Mouse (Mus musculus) ES-CJ7 (cell line): Measurements from ENCODE around the gene Rbpms2.

Source experiments
- DNase-seq: peaks from one replicate; pipeline ENCODE4 v3.0.0; 2011; ENCODE audit warnings: low read depth, low spot score

Rbpms2 gene

DNA sequence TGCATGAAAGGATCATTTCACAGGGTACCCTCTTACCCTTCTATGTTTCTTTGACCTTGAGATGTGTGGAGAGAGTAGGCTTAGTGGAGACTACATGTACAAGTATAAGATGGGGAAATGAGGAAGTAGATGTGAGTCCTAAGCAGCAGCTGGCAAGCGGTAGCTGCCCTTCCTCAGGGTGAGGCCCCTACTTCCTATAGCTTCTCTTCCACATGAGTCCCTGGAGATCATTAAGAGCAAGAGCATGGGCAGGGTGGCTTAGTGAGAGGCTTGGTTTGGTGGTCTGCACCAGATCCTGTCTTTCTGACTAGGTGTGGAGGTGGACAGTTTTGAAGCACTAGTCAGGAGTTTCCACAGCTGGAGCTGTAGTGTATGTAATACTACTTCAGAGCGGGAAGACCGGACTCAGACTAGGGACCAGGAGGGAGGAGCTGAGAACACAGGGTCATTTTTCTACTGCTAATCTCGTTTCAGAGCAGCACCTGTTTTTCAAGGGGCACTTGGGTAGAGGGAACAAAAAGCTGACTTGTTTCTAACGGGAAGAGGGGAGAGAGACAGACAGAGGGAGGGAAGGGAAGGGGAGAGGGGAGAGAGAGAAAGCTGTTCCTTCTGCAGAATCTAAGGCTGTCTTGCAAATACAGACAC is 63.6 kb downstream of the Rbpms2 start:
- DNase-seq = no peak

DNA sequence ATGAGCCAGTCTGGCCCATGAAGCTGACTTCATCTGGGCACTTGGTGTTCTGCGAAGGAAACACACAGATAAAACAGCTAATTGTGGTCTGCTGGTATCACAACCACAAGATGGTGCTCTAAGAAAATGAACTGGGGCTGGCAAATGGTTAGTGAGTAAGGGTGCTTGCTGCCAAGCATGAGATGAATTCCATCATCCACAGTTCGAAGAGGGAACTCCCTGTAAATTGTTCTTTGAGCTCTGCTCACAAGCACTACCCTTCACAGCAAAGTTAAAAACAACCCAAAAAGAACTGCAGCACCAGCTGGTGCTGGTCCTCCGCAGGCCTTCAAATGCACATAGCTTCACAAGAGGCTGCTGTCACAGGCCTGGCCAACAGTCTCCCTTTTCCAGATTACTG is 66.2 kb downstream of the Rbpms2 start:
- DNase-seq = no peak

DNA sequence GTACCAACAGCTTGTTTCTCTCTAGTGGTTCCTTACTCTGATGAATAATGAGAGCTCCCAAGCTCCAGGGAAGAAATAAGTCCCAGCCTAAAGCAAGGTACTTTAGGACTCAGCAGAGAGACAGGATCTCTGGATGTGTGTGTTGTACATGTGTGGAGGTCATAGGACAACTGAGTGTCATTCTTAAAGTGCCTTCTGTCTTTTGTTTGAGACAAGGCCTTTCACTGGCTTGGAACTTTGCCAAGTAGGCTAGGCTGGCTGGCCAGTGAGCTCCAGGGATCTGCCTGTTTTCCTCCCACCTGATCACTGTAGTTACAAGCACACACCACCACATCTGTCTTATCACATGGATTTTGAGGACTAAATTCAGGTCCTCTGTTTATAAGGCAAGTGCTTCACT is 66.9 kb downstream of the Rbpms2 start:
- DNase-seq = no peak

DNA sequence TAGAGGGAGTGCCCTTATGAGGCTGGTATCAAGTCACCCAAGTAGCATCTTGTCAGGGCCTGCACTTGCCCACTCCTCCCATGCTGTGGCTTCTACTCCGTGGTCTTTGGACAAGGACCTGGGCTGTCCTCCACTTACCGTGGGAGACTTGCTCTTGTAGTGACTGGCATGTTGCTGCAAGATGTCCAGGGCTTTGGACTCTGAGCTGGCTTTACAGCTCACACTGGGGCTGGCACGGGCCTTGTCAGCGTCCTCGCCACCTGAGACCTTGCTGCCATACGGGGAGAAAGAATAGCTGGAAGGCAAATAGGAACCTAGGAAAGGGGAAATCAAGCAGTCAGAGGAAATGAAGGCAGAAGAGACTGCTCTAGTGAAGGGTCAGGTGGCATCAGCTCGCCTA is 67.9 kb downstream of the Rbpms2 start:
- no peak for DNase-seq

DNA sequence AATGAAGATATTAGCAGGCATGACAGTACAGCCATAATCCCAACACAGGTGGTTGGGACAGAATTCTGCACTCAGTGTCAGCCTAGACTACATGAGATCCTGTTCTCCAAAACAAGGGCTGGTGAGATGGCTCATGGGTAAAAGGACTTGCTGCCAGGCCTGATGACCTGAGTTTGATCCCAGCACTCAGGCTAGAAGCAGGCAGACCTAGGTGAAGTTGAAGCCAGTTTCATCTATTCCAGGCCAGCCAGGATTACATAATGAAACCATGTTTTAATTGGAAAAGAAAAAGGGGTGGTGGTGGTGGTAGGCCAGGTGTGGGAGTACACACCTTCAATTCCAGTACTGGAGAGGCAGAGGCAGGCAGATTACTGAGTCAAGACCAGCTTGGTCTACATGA is 68.5 kb downstream of the Rbpms2 start:
- DNase-seq = no peak

DNA sequence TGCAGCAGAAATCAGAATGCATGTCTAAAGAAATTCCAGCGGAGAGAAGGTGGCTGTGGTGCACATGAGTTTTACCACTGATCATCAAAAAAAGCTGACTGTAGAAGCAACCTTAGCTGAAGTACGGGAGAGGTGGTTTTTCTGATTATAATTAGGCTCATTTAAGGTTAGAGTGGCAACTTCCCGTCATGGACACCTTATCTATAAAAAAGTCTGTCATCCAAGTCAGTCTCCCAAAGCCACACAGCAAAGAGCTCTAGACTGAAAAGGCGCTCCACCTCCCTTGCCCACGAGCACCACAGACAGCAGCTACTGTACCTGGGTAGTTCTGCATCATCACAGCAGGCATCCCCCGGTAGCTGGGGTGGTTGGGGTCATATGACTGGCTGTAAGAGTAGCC is 71.1 kb downstream of the Rbpms2 start:
- DNase-seq = no peak

DNA sequence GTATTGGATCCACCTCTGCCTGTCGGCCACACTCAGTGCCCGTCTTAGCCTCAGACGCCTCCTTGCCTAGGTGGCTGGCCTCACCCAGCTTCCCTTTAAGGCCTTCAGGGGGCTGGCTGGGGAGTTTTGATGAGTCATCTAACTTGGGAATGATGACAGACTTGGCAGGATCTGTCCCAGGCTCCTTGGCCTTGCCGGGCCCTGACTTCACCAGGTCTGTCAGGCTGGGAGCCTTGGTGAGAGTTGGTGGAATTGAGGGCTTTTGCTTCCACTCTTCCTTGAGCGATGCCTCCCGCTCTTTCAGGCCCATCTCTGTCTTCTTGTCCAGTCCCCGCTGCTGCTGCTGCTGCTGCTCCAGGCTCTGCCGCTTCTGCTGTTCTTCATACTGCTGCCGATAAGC is 72.8 kb downstream of the Rbpms2 start:
- DNase-seq = no peak

DNA sequence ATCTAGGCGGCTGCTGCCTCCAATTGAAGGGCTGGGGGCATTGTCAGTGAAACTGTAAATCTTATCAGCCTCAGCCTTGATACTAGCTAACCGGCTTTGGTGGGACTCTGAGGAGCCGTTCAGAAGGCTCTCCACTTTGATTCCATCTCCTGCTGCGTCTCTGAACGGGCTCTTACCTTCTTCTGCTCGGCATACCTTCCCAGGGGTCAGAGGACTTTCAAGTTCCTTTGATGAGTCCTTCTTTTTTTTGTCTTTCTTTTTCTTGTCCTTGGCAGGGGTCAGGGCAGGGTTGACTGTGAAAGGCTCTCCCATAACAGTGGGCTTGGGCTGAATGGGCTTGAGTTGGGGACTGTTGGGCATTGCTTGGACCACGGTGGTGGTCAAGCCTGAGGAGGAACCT is 73.8 kb downstream of the Rbpms2 start:
- no peak for DNase-seq

DNA sequence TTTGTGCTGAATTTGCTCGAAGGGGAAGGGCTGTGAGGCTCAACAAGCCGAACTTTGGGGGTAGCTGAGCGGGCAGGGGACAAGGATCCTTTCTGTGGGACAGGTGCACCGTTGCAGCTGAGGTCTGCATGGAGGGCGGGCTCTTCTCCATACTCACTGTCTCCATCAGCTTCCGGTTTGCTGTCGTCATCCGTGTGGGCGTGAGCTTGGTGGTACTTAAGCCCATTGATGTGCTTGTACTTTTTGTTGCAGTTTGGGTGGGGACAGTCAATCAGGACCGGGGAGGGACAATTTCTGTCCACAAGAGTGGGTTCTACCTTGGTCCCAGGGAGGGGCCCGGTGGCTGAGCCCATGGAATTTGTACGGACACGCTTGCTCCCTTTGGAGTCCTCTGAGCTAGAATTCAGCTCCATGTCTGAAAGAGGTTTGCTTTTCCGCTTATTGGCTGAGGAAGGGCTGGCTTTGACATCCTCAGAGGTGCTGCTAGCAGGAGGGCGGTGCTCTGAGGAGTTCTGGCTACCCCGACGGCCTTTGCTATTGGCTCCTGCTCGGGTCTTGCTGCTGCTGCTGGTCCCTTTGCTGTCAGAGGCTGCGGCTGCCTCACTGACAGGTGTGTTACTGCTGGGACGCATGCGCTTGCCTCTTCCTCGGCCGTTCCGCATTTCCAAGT is 74.6 kb downstream of the Rbpms2 start:
- peak; percentile 61 for DNase-seq
